Mouse (Mus musculus): ENCODE data around the gene Myo9a.
"Not testable (repeated sequence)": the region's sequence is repeated elsewhere in the genome, so short reads cannot be mapped to it uniquely, and the experiment has no call there.

Gene Myo9a

GRCm38 (mm10) chr9:59949511-59949910, 198.8 kb downstream of the Myo9a start:
- no peak for DNase-seq (ENCODE audit: low read depth)

GRCm38 (mm10) chr9:59949981-59950380, 199.3 kb downstream of the Myo9a start:
- no peak for DNase-seq (ENCODE audit: low read depth)

- no peak for DNase-seq (ENCODE audit: low read depth)
Observed at GRCm38 (mm10) chr9:59951001-59951750, 200.5 kb downstream of the Myo9a start.

GRCm38 (mm10) chr9:59951943-59952342, 201.2 kb downstream of the Myo9a start:
- no peak for DNase-seq (ENCODE audit: low read depth)

GRCm38 (mm10) chr9:59952515-59953070, 201.9 kb downstream of the Myo9a start:
- no peak for DNase-seq (ENCODE audit: low read depth)

GRCm38 (mm10) chr9:59953556-59953955, 202.9 kb downstream of the Myo9a start:
- DNase-seq (ENCODE audit: low read depth), result no peak

- no peak for DNase-seq (ENCODE audit: low read depth)
Observed at GRCm38 (mm10) chr9:59955199-59955598, 204.5 kb downstream of the Myo9a start.

- no peak for DNase-seq (ENCODE audit: low read depth)
Observed at GRCm38 (mm10) chr9:59955692-59956091, 205.0 kb downstream of the Myo9a start.

- no peak for DNase-seq (ENCODE audit: low read depth)
Observed at GRCm38 (mm10) chr9:59956496-59956895, 205.8 kb downstream of the Myo9a start.

- DNase-seq (ENCODE audit: low read depth), result not testable (repeated sequence)
Observed at GRCm38 (mm10) chr9:59958115-59958514, 207.4 kb downstream of the Myo9a start.

GRCm38 (mm10) chr9:59959276-59959675, 208.6 kb downstream of the Myo9a start:
- peak; percentile 90 for DNase-seq (ENCODE audit: low read depth)

GRCm38 (mm10) chr9:59960559-59960958, 209.9 kb downstream of the Myo9a start, which contains the start of gene Nr2e3:
TSS of gene Nr2e3 (minus strand) at chr9:59960659.
- DNase-seq (ENCODE audit: low read depth), result no peak

GRCm38 (mm10) chr9:59961201-59961955, 210.7 kb downstream of the Myo9a start:
- DNase-seq (ENCODE audit: low read depth), result no peak

- no peak for DNase-seq (ENCODE audit: low read depth)
Observed at GRCm38 (mm10) chr9:59964367-59964766, 213.7 kb downstream of the Myo9a start.

- DNase-seq (ENCODE audit: low read depth), result no peak
Observed at GRCm38 (mm10) chr9:59965046-59965445, 214.3 kb downstream of the Myo9a start.

- DNase-seq (ENCODE audit: low read depth), result no peak
Observed at GRCm38 (mm10) chr9:59969383-59969782, 218.7 kb downstream of the Myo9a start.

GRCm38 (mm10) chr9:59971263-59971662, 220.6 kb downstream of the Myo9a start:
- no peak for DNase-seq (ENCODE audit: low read depth)

Data from fibroblast of lung, adult 2 months (primary cell).